Mouse (Mus musculus): ENCODE measurements at regions not wholly inside any gene's neighbourhood (a gene's known extent, or its start where the extent isn't known, plus 50 kb on each side); places are given as distances from the start of the nearest gene placed in this dataset.

DNA sequence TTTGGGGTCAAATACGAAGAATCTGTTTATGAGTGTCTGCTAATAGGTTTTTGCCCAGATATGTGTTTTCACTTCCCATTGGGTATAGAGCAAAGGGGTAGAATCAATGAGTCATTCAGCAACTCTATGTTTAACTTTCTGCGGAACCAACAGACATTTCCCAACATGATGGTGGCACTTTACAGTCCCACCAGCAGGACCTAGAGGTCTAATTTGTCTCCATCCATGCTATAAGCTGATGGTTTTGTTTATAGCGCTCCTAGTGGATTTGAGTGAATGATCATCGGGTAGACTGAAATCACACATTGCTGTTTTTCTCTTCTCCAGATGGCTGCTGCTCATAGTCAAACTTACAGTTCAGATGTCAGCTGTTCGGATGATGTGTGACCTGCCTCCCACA is 99.7 kb upstream of the Arid5b start:
- Histone ChIP-seq H3K4me3 (ENCODE audit: insufficient read depth, low read depth, low read length) (no peak overlapping the region), H3K4me1 (ENCODE audit: control insufficient read depth, insufficient read depth, low read length) (no peaks in the 10 kb centered on the region), H3K27me3 (replicated peaks; ENCODE audit: control insufficient read depth, insufficient read depth, low read length) (no peaks in the 10 kb centered on the region), H3K27ac (ENCODE audit: insufficient read depth, low read depth, low read length) (no peak overlapping the region), H3K36me3 (ENCODE audit: control insufficient read depth, insufficient read depth, low read length) (no peaks in the 10 kb centered on the region)
- TF ChIP-seq CTCF (conservative IDR thresholded peaks at IDR 0.05; ENCODE audit: insufficient read depth, insufficient read length, low read depth, low read length) (no peak), POLR2A (IDR thresholded peaks at IDR 0.05; ENCODE audit: low read depth, low read length) (no peak)
- 81% methylated on average over 5 of the region's 5 CpGs for WGBS
- DNase-seq = no peak

DNA sequence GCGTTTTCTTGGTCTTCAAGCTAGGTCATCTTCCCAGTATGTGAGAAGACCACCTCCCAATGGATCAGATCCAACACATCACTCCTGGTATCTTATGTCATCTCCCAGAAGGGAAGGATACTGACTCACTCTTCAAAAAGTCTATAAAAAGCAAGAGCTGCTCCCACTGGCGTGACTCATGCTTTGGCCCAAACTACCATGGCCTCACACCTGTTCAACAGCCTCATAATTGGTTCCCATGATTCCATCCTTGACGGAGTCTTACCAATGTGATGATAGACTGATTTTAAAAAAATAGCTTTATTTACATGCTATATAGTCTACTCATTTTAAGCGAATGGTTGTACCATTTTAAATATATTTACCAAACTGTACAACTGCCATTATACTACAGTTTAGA is 98.9 kb upstream of the Arid5b start:
- TF ChIP-seq CTCF (conservative IDR thresholded peaks at IDR 0.05; ENCODE audit: insufficient read depth, insufficient read length, low read depth, low read length) = no peak
- TF ChIP-seq POLR2A (IDR thresholded peaks at IDR 0.05; ENCODE audit: low read depth, low read length) = no peak
- H3K4me3 ChIP-seq (ENCODE audit: insufficient read depth, low read depth, low read length) = no peak overlapping the region
- H3K27me3 ChIP-seq (replicated peaks; ENCODE audit: control insufficient read depth, insufficient read depth, low read length) = no peaks in the 10 kb centered on the region
- H3K4me1 ChIP-seq (ENCODE audit: control insufficient read depth, insufficient read depth, low read length) = no peaks in the 10 kb centered on the region
- no peak for DNase-seq
- no peak overlapping the region for H3K27ac ChIP-seq (ENCODE audit: insufficient read depth, low read depth, low read length)
- WGBS = 97% methylated on average over 4 of the region's 4 CpGs
- H3K36me3 ChIP-seq (ENCODE audit: control insufficient read depth, insufficient read depth, low read length) = no peaks in the 10 kb centered on the region

DNA sequence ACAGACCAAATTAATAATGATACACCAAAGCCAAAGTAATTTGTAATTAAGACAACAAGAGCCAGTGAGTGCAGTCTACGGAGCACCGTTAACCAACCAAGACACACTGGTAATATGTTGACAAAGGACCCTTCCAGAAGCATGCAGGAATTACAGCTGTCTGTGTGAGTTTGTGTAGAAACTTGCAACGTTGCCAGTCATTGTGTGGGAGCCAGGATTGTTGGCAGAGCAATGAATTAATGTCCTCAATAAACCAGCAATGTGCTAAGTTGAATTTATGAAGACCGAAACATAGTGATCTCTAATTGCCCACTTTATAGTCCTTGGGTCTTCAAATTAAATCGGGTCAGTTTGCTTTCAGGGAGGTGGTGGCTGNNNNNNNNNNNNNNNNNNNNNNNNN is 95.3 kb upstream of the Arid5b start:
- no peak for DNase-seq
- H3K27me3 ChIP-seq (replicated peaks; ENCODE audit: control insufficient read depth, insufficient read depth, low read length) = no peaks in the 10 kb centered on the region
- H3K4me3 ChIP-seq (ENCODE audit: insufficient read depth, low read depth, low read length) = no peak overlapping the region
- H3K27ac ChIP-seq (ENCODE audit: insufficient read depth, low read depth, low read length) = no peak overlapping the region
- no peaks in the 10 kb centered on the region for H3K4me1 ChIP-seq (ENCODE audit: control insufficient read depth, insufficient read depth, low read length)
- 56% methylated on average over 5 of the region's 5 CpGs for WGBS
- TF ChIP-seq CTCF (conservative IDR thresholded peaks at IDR 0.05; ENCODE audit: insufficient read depth, insufficient read length, low read depth, low read length) = no peak
- no peak for TF ChIP-seq POLR2A (IDR thresholded peaks at IDR 0.05; ENCODE audit: low read depth, low read length)
- no peaks in the 10 kb centered on the region for H3K36me3 ChIP-seq (ENCODE audit: control insufficient read depth, insufficient read depth, low read length)

DNA sequence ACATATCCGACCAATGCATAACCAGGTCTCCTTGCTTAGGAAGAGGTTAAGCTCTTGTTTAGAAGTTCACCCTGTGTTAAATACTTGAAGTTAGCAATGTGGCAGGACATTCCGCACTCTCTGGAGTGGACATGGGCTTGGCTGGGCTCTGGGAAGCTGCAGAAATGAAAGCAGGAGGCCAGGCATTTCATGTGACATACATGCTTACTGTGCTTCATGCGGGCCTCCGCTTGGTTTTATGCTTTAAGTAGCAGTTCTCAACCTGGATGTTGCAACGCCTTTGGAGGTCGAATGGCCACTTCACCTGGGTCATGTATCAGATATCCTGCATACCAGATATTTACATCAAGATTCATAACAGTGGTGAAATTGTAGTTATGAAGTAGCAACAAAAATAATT is 93.2 kb upstream of the Arid5b start:
- WGBS = 90% methylated on average over 6 of the region's 6 CpGs

DNA sequence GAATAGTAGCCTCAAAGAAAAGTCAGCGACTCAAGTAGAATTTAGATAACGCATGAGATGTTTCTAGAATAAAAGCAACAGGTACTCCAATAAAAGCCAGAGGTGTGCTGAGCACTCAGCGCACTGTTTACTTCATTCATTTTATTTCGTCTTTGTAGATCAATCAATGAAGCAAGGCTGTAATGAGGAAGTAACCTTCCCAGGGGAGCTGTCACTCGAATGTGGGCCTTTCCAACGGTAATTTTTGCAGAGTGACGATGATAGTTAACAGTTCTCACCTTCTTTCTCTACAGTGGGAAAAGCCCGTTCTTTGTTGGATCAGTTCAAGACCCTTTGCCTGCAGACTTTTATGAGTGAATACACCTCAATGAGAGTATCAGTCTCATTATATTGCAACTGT is 92.4 kb upstream of the Arid5b start:
- no peaks in the 10 kb centered on the region for H3K36me3 ChIP-seq (ENCODE audit: control insufficient read depth, insufficient read depth, low read length)
- WGBS = 94% methylated on average over 8 of the region's 8 CpGs
- H3K27me3 ChIP-seq (replicated peaks; ENCODE audit: control insufficient read depth, insufficient read depth, low read length) = no peaks in the 10 kb centered on the region
- H3K4me3 ChIP-seq (ENCODE audit: insufficient read depth, low read depth, low read length) = no peak overlapping the region
- TF ChIP-seq CTCF (conservative IDR thresholded peaks at IDR 0.05; ENCODE audit: insufficient read depth, insufficient read length, low read depth, low read length) = no peak
- TF ChIP-seq POLR2A (IDR thresholded peaks at IDR 0.05; ENCODE audit: low read depth, low read length) = no peak
- DNase-seq = no peak
- H3K27ac ChIP-seq (ENCODE audit: insufficient read depth, low read depth, low read length) = no peak overlapping the region
- H3K4me1 ChIP-seq (ENCODE audit: control insufficient read depth, insufficient read depth, low read length) = no peaks in the 10 kb centered on the region

More for the DNA sequence above, 93.2 kb upstream of the Arid5b start:
- TF ChIP-seq CTCF (conservative IDR thresholded peaks at IDR 0.05; ENCODE audit: insufficient read depth, insufficient read length, low read depth, low read length) = no peak
- TF ChIP-seq POLR2A (IDR thresholded peaks at IDR 0.05; ENCODE audit: low read depth, low read length) = no peak
- Histone ChIP-seq H3K4me1 (ENCODE audit: control insufficient read depth, insufficient read depth, low read length) (no peaks in the 10 kb centered on the region), H3K27ac (ENCODE audit: insufficient read depth, low read depth, low read length) (no peak overlapping the region), H3K36me3 (ENCODE audit: control insufficient read depth, insufficient read depth, low read length) (no peaks in the 10 kb centered on the region), H3K4me3 (ENCODE audit: insufficient read depth, low read depth, low read length) (no peak overlapping the region), H3K27me3 (replicated peaks; ENCODE audit: control insufficient read depth, insufficient read depth, low read length) (no peaks in the 10 kb centered on the region)
- DNase-seq = no peak

DNA sequence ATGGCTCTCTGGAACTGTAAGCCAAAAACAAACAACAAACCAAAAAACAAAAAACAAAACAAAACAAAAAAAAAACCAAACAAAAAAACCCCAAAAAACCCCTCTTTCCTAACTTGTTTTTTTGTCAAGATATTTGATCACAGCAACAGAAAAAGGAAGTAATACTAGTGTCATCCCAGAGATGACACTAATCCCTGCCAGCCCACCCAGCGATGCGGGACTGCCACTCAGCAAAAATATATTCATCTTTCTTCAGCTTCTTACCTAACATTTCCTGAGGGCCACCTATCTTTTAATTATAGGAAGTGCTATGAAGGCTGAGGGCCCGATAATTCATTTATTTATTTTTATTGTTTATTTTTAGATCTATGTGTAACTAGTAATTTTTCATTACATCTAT is 88.3 kb upstream of the Arid5b start:
- WGBS = 90% methylated on average over 3 of the region's 3 CpGs
- no peaks in the 10 kb centered on the region for H3K27me3 ChIP-seq (replicated peaks; ENCODE audit: control insufficient read depth, insufficient read depth, low read length)
- no peak overlapping the region for H3K4me3 ChIP-seq (ENCODE audit: insufficient read depth, low read depth, low read length)
- no peaks in the 10 kb centered on the region for H3K4me1 ChIP-seq (ENCODE audit: control insufficient read depth, insufficient read depth, low read length)
- no peaks in the 10 kb centered on the region for H3K36me3 ChIP-seq (ENCODE audit: control insufficient read depth, insufficient read depth, low read length)
- no peak overlapping the region for H3K27ac ChIP-seq (ENCODE audit: insufficient read depth, low read depth, low read length)
- TF ChIP-seq CTCF (conservative IDR thresholded peaks at IDR 0.05; ENCODE audit: insufficient read depth, insufficient read length, low read depth, low read length) (no peak), POLR2A (IDR thresholded peaks at IDR 0.05; ENCODE audit: low read depth, low read length) (no peak)
- DNase-seq = no peak

DNA sequence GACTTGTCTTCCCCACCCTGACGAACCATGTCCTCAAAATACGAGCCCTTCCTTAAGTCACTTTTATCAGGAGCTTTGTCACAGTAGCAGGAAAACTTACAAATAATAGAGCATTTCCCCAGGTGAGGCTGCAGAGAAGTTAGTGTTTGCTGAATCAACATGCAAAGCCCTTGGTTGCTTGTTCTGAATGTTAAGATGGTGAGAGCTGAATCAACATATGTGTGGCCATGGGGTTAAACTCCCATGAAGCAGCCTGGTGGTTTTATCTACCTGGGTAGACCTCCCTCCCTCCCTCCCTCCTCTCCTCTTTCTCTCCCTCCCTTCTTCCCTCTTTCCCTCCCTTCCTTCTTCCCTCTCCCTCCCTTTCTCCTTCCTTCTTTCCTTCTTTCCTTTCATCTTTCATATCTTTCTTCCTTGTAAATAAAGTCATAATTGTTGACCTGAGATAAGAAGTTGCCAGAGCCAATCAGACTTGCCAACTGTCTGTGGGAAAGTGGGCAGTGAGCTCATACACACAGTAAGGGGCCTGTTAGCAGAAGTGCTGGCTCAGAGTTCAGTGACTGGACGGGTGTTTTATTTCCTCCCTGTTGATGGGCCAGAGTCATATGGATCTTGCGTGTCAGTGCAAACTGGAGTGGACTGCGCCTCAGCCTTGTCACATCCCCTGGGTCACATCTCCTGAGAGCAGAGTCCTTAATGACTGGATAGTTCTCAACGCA is 82.4 kb upstream of the Arid5b start:
- Histone ChIP-seq H3K36me3 (ENCODE audit: control insufficient read depth, insufficient read depth, low read length) (no peaks in the 10 kb centered on the region), H3K27me3 (replicated peaks; ENCODE audit: control insufficient read depth, insufficient read depth, low read length) (no peaks in the 10 kb centered on the region), H3K27ac (ENCODE audit: insufficient read depth, low read depth, low read length) (no peak overlapping the region), H3K4me1 (ENCODE audit: control insufficient read depth, insufficient read depth, low read length) (0 out of 2 replicates have a peak, but pooled peaks cover 2% of the 10 kb centered on the region), H3K4me3 (ENCODE audit: insufficient read depth, low read depth, low read length) (no peak overlapping the region)
- 78% methylated on average over 6 of the region's 6 CpGs for WGBS
- DNase-seq = no peak
- TF ChIP-seq CTCF (conservative IDR thresholded peaks at IDR 0.05; ENCODE audit: insufficient read depth, insufficient read length, low read depth, low read length) = no peak
- no peak for TF ChIP-seq POLR2A (IDR thresholded peaks at IDR 0.05; ENCODE audit: low read depth, low read length)

Data from kidney, adult 2 months (tissue).